Mouse (Mus musculus): Measurements from ENCODE around the gene Ppm1h. TPM values are rescaled to one million over a fixed set of nuclear protein-coding genes. Genes with fewer than 3 reads are reported as not detected.

Gene Ppm1h
- total RNA-seq, 2 experiments from 2014 or later = 97.9 to 105 TPM

GRCm38 (mm10) chr10:122895121-122895770 lies 216.7 kb downstream of the Ppm1h start:
- peak overlapping the region; percentile 4; the same call in 1 of the 2 replicates for H3K27ac ChIP-seq
- no peak for DNase-seq (ENCODE audit: extremely low spot score in 1 of 2, low spot score in 2 of 2)
- H3K4me3 ChIP-seq = no peak overlapping the region
- peak; percentile 54 for TF ChIP-seq CTCF (IDR thresholded peaks at IDR 0.05)
- intact Hi-C loops (cut with DNase I) = no loop called here

- no peak for DNase-seq (ENCODE audit: extremely low spot score in 1 of 2, low spot score in 2 of 2)
- TF ChIP-seq CTCF (IDR thresholded peaks at IDR 0.05) = no peak
- intact Hi-C loops (cut with DNase I) = no loop called here
- Histone ChIP-seq H3K27ac (no peak overlapping the region), H3K4me3 (no peak overlapping the region)
These were observed 221.4 kb downstream of the Ppm1h start for GRCm38 (mm10) chr10:122899971-122900370.

DNA sequence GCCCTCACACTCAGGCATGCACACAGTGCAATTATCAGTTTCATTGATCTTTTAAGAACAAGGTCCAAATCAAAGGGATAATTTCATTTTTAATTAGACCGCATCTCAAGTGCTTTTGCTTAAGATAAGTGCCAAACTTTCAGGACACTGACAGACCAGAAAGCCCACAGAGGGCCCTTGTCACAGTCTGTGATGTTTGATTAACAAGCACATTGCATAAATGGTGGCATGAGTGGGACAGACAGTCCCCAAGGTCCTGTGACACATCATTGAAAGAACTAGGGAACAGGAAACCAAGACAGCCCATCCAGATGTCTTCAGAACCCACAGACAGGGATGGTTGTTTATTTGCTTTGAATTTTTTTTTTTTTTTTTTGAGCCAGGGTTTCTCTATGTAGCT lies 221.9 kb downstream of the Ppm1h start:
- no peak for TF ChIP-seq CTCF (IDR thresholded peaks at IDR 0.05)
- DNase-seq (ENCODE audit: extremely low spot score in 1 of 2, low spot score in 2 of 2) = no peak
- no peak overlapping the region for H3K27ac ChIP-seq
- intact Hi-C loops (cut with DNase I) = no loop called here
- H3K4me3 ChIP-seq = no peak overlapping the region

GRCm38 (mm10) chr10:122901379-122901778 lies 222.8 kb downstream of the Ppm1h start:
- no peak overlapping the region for H3K27ac ChIP-seq
- H3K4me3 ChIP-seq = no peak overlapping the region
- no peak for TF ChIP-seq CTCF (IDR thresholded peaks at IDR 0.05)
- intact Hi-C loops (cut with DNase I) = no loop called here
- no peak for DNase-seq (ENCODE audit: extremely low spot score in 1 of 2, low spot score in 2 of 2)

- no peak for TF ChIP-seq CTCF (IDR thresholded peaks at IDR 0.05)
- Histone ChIP-seq H3K4me3 (no peak overlapping the region), H3K27ac (no peak overlapping the region)
- DNase-seq (ENCODE audit: extremely low spot score in 1 of 2, low spot score in 2 of 2) = no peak
- intact Hi-C loops (cut with DNase I) = loop anchor here (5.0 kb wide), 2 partner anchors 78 to 102 kb away; no protein-coding TSS in a partner anchor
These were observed 231.0 kb downstream of the Ppm1h start for GRCm38 (mm10) chr10:122909406-122910032.

DNA sequence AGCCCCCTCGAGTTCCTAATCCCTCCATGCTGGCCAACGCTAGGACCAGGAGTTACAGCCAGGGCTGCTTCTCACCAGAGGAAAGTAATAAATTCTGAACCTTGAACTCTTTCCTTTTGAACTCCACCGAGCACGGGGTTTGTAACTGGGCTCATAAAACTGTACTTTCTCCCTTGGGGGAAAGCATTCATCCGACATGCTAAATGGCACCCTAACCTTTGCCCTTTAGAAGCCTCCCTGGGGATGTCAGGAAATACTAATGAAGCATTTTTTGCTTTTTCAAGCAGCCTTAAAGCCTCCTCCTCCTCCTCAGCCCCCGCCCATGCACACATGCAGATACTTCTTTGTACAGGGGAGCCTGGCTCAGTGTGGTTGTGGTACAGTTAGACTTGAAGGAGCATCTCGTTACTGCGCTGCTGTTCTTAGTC lies 232.2 kb downstream of the Ppm1h start:
- TF ChIP-seq CTCF (IDR thresholded peaks at IDR 0.05) = no peak
- DNase-seq (ENCODE audit: extremely low spot score in 1 of 2, low spot score in 2 of 2) = no peak
- Histone ChIP-seq H3K27ac (no peak overlapping the region; the same call in 1 of the 2 replicates), H3K4me3 (no peak overlapping the region)
- intact Hi-C loops (cut with DNase I) = loop anchor here (5.0 kb wide), 2 partner anchors 76 to 104 kb away; no protein-coding TSS in a partner anchor

- TF ChIP-seq CTCF (IDR thresholded peaks at IDR 0.05) = no peak
- no peak for DNase-seq (ENCODE audit: extremely low spot score in 1 of 2, low spot score in 2 of 2)
- Histone ChIP-seq H3K27ac (peak overlapping the region; percentile 61), H3K4me3 (no peak overlapping the region; the same call in 1 of the 2 replicates)
- intact Hi-C loops (cut with DNase I) = loop anchor here (5.0 kb wide), 2 partner anchors 76 to 104 kb away; no protein-coding TSS in a partner anchor
These were observed 233.1 kb downstream of the Ppm1h start for GRCm38 (mm10) chr10:122911668-122912067.

DNA sequence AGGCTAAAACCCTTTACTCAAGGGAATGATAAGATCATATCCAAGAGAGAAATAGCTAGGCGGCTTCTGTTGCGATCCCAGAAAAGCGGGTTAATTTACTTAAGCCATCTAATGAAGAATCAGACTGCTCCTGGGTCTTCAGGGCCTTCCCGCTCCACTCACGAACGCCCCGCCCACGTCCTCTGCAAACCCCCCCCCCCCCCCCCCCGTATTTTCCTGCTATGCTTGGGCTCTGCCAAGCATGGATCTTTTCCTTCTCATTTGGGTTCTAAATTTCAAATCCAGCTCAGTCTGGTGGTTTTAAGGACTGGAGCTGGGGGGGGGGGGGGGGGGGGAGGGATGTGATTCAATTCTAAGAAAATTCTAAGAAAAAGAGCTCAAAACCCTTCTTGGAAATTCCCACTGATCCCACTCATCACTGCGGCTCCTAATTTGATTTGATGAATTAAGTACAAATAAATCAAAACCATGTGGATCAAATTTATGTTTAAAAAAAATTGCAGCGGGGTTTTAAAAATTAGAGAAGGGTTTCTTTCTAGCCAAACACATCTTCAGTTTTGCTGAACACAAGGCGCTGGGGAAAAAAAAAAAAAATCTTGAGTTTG lies 233.6 kb downstream of the Ppm1h start:
- TF ChIP-seq CTCF (IDR thresholded peaks at IDR 0.05) = no peak
- Histone ChIP-seq H3K27ac (peak overlapping the region; percentile 91), H3K4me3 (peak overlapping the region; percentile 30)
- intact Hi-C loops (cut with DNase I) = loop anchor here (5.0 kb wide), 2 partner anchors 75 to 105 kb away; no protein-coding TSS in a partner anchor
- DNase-seq (ENCODE audit: extremely low spot score in 1 of 2, low spot score in 2 of 2) = no peak

GRCm38 (mm10) chr10:122912701-122913368 lies 234.3 kb downstream of the Ppm1h start:
- peak overlapping the region; percentile 30 for H3K4me3 ChIP-seq
- intact Hi-C loops (cut with DNase I) = loop anchor here (5.0 kb wide), 2 partner anchors 74 to 106 kb away; no protein-coding TSS in a partner anchor
- H3K27ac ChIP-seq = peak overlapping the region; percentile 91
- no peak for TF ChIP-seq CTCF (IDR thresholded peaks at IDR 0.05)
- peak; percentile 51 to 69 for DNase-seq (ENCODE audit: extremely low spot score in 1 of 2, low spot score in 2 of 2)

- DNase-seq (ENCODE audit: extremely low spot score in 1 of 2, low spot score in 2 of 2) = no peak
- no peak for TF ChIP-seq CTCF (IDR thresholded peaks at IDR 0.05)
- Histone ChIP-seq H3K4me3 (no peak overlapping the region), H3K27ac (peak overlapping the region; percentile 91)
- intact Hi-C loops (cut with DNase I) = loop anchor here (5.0 kb wide), 2 partner anchors 74 to 106 kb away; no protein-coding TSS in a partner anchor
These were observed 234.8 kb downstream of the Ppm1h start for GRCm38 (mm10) chr10:122913393-122913792.

- no peak overlapping the region for H3K27ac ChIP-seq
- intact Hi-C loops (cut with DNase I) = no loop called here
- no peak overlapping the region for H3K4me3 ChIP-seq
- TF ChIP-seq CTCF (IDR thresholded peaks at IDR 0.05) = no peak
- no peak for DNase-seq (ENCODE audit: extremely low spot score in 1 of 2, low spot score in 2 of 2)
These were observed 237.3 kb downstream of the Ppm1h start for GRCm38 (mm10) chr10:122915905-122916304.
